Mouse (Mus musculus) stomach, postnatal 0 days (tissue): Measurements from ENCODE around the gene Lpcat1.

Source experiments
- CTCF ChIP-seq: IDR thresholded peaks from 2 replicates; pipeline ENCODE4 v1.5.1; 2016; ENCODE audit warnings: antibody characterized with exemption, low read depth, mild to moderate bottlenecking, moderate library complexity
- EP300 ChIP-seq: optimal IDR thresholded peaks from 2 replicates; pipeline ENCODE3; 2016; ENCODE audit warnings: antibody characterized with exemption

GRCm38 (mm10) chr13:73488707-73489106 is 21.7 kb downstream of the Lpcat1 start:
- TF ChIP-seq EP300 (no peak), CTCF (no peak)
